Mouse (Mus musculus): ENCODE data around the gene Slc16a13. TPM values are rescaled to one million over a fixed set of nuclear protein-coding genes. Genes with fewer than 3 reads are reported as not detected.

The Slc16a13 gene
- polyA plus RNA-seq, 1 experiment: 8.5 TPM

DNA sequence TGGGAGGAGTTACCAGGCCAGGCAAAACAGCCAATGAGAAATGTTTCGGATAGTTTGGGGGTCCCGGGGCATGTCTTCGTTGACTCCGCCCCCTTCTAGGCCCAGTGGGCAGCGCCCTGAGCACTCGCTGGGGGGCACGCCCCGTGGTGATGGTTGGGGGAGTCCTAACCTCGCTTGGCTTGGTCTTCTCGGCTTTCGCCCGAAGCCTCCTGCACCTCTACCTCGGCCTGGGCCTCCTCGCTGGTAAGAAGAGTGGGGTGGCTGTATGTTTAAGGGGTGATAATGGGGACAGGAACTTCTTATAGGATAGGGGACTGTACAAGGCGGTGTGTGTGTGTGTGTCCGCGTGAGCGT, 6.0 kb downstream of the Slc16a13 start:
- Histone ChIP-seq H3K27ac (ENCODE audit: insufficient read depth, low read depth, low read length) (no peak overlapping the region), H3K4me1 (ENCODE audit: control insufficient read depth, insufficient read depth, low read length) (peaks cover 17% of the 10 kb centered on the region), H3K4me3 (ENCODE audit: insufficient read depth, low read length) (no peak overlapping the region)
- TF ChIP-seq POLR2A (IDR thresholded peaks at IDR 0.05; ENCODE audit: borderline replicate concordance, low read depth, low read length) (no peak), CTCF (IDR thresholded peaks at IDR 0.05; ENCODE audit: low read depth, low read length) (no peak)

DNA sequence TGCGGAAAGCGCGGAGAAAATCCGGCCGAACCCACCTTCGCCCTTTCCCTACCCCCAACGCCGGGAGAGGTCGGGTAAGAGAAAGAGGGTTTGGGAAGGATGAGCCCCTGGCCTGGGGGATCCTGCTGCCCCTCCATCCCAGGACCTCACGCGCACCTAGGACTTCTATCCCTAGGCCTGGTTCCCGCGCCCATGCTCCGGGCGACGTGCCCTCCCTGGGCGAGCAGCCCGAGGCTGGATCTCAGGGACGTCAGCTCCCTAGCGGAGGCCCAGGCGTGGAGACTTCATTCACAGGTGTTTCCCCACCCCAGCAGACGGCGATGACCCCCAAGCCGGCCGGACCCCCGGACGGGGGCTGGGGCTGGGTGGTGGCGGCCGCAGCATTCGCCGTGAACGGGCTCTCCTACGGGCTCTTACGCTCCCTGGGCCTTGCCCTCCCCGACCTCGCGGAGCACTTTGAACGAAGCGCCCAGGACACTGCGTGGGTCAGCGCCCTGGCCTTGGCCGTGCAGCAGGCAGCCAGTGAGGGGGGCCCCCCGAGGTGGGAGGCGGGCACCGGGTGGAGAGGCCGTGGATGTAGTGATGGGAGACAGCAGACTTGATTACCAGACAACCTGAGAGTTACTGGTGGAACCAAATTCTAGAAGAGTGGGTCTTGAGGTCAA, 6.5 kb downstream of the Slc16a13 start:
- peaks cover 14% of the 10 kb centered on the region for H3K4me1 ChIP-seq (ENCODE audit: control insufficient read depth, insufficient read depth, low read length)
- no peak overlapping the region for H3K27ac ChIP-seq (ENCODE audit: insufficient read depth, low read depth, low read length)
- peak overlapping the region; percentile 32 for H3K4me3 ChIP-seq (ENCODE audit: insufficient read depth, low read length)
- no peak for TF ChIP-seq CTCF (IDR thresholded peaks at IDR 0.05; ENCODE audit: low read depth, low read length)
- no peak for TF ChIP-seq POLR2A (IDR thresholded peaks at IDR 0.05; ENCODE audit: borderline replicate concordance, low read depth, low read length)

GRCm38 (mm10) chr11:70213736-70214135, 7.1 kb downstream of the Slc16a13 start:
- Histone ChIP-seq H3K27ac (ENCODE audit: insufficient read depth, low read depth, low read length) (no peak overlapping the region), H3K4me1 (ENCODE audit: control insufficient read depth, insufficient read depth, low read length) (peaks cover 9% of the 10 kb centered on the region; the same call in 1 of the 2 replicates), H3K4me3 (ENCODE audit: insufficient read depth, low read length) (0 out of 2 replicates have a peak overlapping the region, but pooled peaks have one; percentile 18)
- TF ChIP-seq POLR2A (IDR thresholded peaks at IDR 0.05; ENCODE audit: borderline replicate concordance, low read depth, low read length) (no peak), CTCF (IDR thresholded peaks at IDR 0.05; ENCODE audit: low read depth, low read length) (no peak)

- Histone ChIP-seq H3K4me1 (ENCODE audit: control insufficient read depth, insufficient read depth, low read length) (peaks cover 5% of the 10 kb centered on the region; the same call in 1 of the 2 replicates), H3K27ac (ENCODE audit: insufficient read depth, low read depth, low read length) (no peak overlapping the region), H3K4me3 (ENCODE audit: insufficient read depth, low read length) (no peak overlapping the region)
- no peak for TF ChIP-seq CTCF (IDR thresholded peaks at IDR 0.05; ENCODE audit: low read depth, low read length)
- TF ChIP-seq POLR2A (IDR thresholded peaks at IDR 0.05; ENCODE audit: borderline replicate concordance, low read depth, low read length): no peak
Measured at GRCm38 (mm10) chr11:70212896-70213295, 8.0 kb downstream of the Slc16a13 start.

DNA sequence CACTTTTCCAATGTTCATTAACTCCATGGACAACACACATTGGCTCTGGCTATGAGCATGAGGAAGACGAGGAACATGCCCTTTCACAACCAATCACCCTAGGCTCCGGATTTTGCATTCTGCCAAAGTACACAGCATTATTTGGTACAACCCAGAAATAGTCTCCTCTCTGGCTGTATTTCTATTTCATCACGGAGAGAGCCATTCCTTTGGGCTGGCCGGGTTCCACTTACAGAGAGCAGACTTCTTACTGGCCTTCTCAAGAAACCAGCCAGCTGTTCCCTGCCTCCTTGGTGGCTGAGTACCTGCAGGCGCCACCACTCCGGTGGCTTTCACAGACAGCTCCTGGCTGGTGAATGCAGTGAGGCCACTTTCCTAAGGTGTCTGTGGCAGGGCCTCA, 8.4 kb downstream of the Slc16a13 start, which contains the start of gene Slc16a11:
Gene Slc16a11 (plus strand): TSS at position 330 of the 400 bp plus-strand sequence.
- H3K27ac ChIP-seq (ENCODE audit: insufficient read depth, low read depth, low read length): no peak within 1 kb of the TSS
- TF ChIP-seq CTCF (IDR thresholded peaks at IDR 0.05; ENCODE audit: low read depth, low read length) (no peak), POLR2A (IDR thresholded peaks at IDR 0.05; ENCODE audit: borderline replicate concordance, low read depth, low read length) (no peak)

DNA sequence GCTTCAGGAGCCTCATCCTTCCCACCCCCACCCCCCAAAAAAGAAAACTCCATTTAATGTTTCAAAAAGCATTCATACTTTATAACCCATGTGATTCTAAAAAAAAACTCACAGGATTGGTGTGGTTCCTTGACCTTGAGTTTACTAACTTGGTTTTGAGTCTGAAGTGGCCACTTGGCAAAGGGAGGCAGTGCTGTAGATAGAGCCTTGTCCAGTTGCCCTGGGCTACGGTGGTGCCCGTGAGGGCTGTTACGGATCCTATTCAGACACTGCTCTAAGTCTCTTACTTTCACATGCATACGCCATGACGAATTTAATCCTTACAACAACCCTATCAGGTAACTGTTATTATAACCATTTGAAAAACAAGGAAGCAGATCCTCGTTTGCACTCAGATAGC, 8.9 kb downstream of the Slc16a13 start:
- TF ChIP-seq POLR2A (IDR thresholded peaks at IDR 0.05; ENCODE audit: borderline replicate concordance, low read depth, low read length) (no peak), CTCF (IDR thresholded peaks at IDR 0.05; ENCODE audit: low read depth, low read length) (no peak)
- Histone ChIP-seq H3K4me1 (ENCODE audit: control insufficient read depth, insufficient read depth, low read length) (peaks cover 9% of the 10 kb centered on the region; the same call in 1 of the 2 replicates), H3K4me3 (ENCODE audit: insufficient read depth, low read length) (no peak overlapping the region), H3K27ac (ENCODE audit: insufficient read depth, low read depth, low read length) (no peak overlapping the region)

More for the DNA sequence above, 8.4 kb downstream of the Slc16a13 start, which contains the start of gene Slc16a11:
- Histone ChIP-seq H3K4me1 (ENCODE audit: control insufficient read depth, insufficient read depth, low read length) (peaks cover 5% of the 10 kb centered on the region; the same call in 1 of the 2 replicates), H3K4me3 (ENCODE audit: insufficient read depth, low read length) (no peak within 1 kb of the TSS)

DNA sequence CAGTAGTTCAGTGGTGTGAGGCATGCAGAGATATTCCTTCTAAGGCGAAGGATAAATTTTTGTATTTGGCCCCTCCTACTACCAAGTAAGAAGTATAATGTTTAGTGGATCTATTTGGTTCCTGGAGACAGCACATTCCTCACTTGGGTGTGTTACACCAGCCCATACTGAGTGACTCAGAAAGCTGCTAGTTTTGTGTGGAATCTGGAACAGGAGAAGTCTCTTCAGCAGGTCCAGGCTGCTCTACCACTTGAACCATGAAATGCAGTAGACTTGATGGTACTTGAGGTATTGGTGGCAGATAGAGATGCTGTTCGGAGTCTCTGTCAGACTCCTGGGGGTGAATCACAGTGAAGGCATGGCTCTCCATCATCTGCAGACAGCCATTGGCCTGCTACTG, 10.2 kb downstream of the Slc16a13 start:
- Histone ChIP-seq H3K4me1 (ENCODE audit: control insufficient read depth, insufficient read depth, low read length) (peaks cover 13% of the 10 kb centered on the region; the same call in 1 of the 2 replicates), H3K27ac (ENCODE audit: insufficient read depth, low read depth, low read length) (no peak overlapping the region), H3K4me3 (ENCODE audit: insufficient read depth, low read length) (no peak overlapping the region)
- TF ChIP-seq POLR2A (IDR thresholded peaks at IDR 0.05; ENCODE audit: borderline replicate concordance, low read depth, low read length) (no peak), CTCF (IDR thresholded peaks at IDR 0.05; ENCODE audit: low read depth, low read length) (no peak)

DNA sequence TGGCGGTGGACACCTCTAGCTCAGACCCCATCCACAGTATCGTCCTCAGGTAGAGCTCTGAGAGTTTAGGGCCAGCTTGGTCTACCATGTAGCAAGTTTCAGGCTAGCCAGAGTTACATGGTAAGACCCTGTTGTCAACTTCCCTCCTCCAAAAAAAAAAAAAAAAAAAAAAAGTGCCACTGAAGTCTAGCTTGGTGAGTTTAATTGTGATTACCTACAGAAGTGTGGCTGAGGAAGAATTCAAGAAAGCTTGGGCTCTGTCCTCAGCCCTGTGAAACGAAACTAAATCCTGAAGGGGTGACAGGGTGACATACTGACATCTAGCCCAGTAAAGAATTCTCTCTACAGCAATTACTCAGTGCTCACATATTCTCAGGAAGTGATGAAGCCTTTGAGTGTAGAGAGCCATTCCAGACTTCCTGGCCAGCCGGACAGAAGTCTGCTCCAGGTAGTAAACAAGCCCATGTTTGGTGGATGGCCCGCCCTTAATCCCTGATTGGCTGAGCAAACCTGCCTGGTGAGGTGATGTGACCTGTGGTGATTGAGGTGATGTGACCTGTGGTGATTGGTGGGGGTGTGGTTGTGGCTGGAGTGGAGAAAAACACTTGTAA, 12.0 kb downstream of the Slc16a13 start:
- no peak overlapping the region for H3K27ac ChIP-seq (ENCODE audit: insufficient read depth, low read depth, low read length)
- no peak for TF ChIP-seq CTCF (IDR thresholded peaks at IDR 0.05; ENCODE audit: low read depth, low read length)
- TF ChIP-seq POLR2A (IDR thresholded peaks at IDR 0.05; ENCODE audit: borderline replicate concordance, low read depth, low read length): no peak
- H3K4me1 ChIP-seq (ENCODE audit: control insufficient read depth, insufficient read depth, low read length): peaks cover 13% of the 10 kb centered on the region; the same call in 1 of the 2 replicates
- no peak overlapping the region for H3K4me3 ChIP-seq (ENCODE audit: insufficient read depth, low read length)

- TF ChIP-seq CTCF (IDR thresholded peaks at IDR 0.05; ENCODE audit: low read depth, low read length) (no peak), POLR2A (IDR thresholded peaks at IDR 0.05; ENCODE audit: borderline replicate concordance, low read depth, low read length) (no peak)
- Histone ChIP-seq H3K4me3 (ENCODE audit: insufficient read depth, low read length) (no peak overlapping the region), H3K4me1 (ENCODE audit: control insufficient read depth, insufficient read depth, low read length) (peaks cover 7% of the 10 kb centered on the region; the same call in 1 of the 2 replicates), H3K27ac (ENCODE audit: insufficient read depth, low read depth, low read length) (no peak overlapping the region)
Measured at GRCm38 (mm10) chr11:70207283-70207682, 13.6 kb downstream of the Slc16a13 start.

GRCm38 (mm10) chr11:70206801-70207200, 14.1 kb downstream of the Slc16a13 start:
- H3K4me1 ChIP-seq (ENCODE audit: control insufficient read depth, insufficient read depth, low read length): peaks cover 7% of the 10 kb centered on the region; the same call in 1 of the 2 replicates
- H3K4me3 ChIP-seq (ENCODE audit: insufficient read depth, low read length): no peak overlapping the region
- no peak for TF ChIP-seq CTCF (IDR thresholded peaks at IDR 0.05; ENCODE audit: low read depth, low read length)
- TF ChIP-seq POLR2A (IDR thresholded peaks at IDR 0.05; ENCODE audit: borderline replicate concordance, low read depth, low read length): no peak
- H3K27ac ChIP-seq (ENCODE audit: insufficient read depth, low read depth, low read length): no peak overlapping the region
